Mouse (Mus musculus) naive thymus-derived CD4-positive, alpha-beta T cell, adult 5 months (primary cell): ENCODE measurements around the gene Olfr1393. TPM values are rescaled to one million over a fixed set of nuclear protein-coding genes. Genes with fewer than 3 reads are reported as not detected.

Experiments used
- polyA plus RNA-seq: library from polyadenylated mRNA; unstranded; fragments of 100-300 nt; shearing (Covaris generic); gene quantifications from one replicate; pipeline ENCODE4 v1.2.1, GENCODE M21; 2017

Gene Olfr1393
- polyA plus RNA-seq, result not detected

DNA sequence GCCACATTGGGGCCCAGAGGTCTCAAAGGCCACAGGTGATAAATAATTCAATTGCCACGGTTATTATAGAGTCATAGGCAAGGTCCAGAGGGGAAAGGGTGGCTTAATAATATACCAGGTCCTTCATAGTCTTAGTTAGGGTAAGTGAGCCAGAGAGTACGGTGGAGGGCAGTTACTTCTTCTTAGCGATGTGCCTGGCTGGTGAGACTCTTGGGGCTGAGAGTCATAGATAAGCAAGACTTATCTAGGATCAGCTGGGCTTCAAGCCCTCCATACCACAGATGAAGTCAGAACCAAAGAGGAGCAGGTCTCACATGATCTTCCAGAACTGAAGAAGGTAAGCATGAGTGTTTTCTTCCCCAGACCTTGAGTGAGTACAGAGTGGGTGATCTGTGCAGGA lies at the start of gene Olfr1393:
Olfr1393 (plus strand) TSS at position 83 of the 400 bp plus-strand sequence.

GRCm38 (mm10) chr11:49243727-49244594 lies 34.1 kb upstream of the Olfr1393 start, which contains the start of gene Mgat1:
Gene Mgat1 (plus strand): TSS chr11:49244191.

GRCm38 (mm10) chr11:49284982-49285381 lies 6.9 kb downstream of the Olfr1393 start, which contains the start of gene Olfr1392:
Gene Olfr1392 (plus strand): TSS chr11:49285282.

GRCm38 (mm10) chr11:49304441-49304840 lies 26.3 kb downstream of the Olfr1393 start, which contains the start of gene Olfr10:
Gene Olfr10 (plus strand): TSS chr11:49304741.

DNA sequence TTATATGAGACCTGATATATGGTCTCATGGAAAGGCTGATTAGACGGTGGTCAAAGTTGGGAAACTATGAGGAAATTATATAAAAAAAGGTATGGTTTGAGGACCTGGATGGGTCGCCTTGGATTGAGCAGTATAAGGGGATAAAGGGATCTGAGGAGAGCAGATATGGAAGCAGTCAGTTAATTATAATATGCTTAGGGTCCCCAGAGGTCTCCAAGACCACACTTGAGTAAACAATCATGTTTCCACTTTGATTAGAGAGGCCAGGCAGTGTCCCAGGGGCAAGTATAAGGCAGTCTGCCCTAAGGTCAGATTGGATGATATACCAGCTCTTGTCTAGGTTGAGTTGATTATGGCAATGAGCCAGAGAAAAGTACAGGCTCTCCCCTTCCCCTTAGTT lies 44.3 kb downstream of the Olfr1393 start, which contains the start of gene Olfr1391:
Olfr1391 (plus strand) TSS at position 301 of the 400 bp plus-strand sequence.

Other genes starting within 250 kb of the Olfr1393 start
- 92.8 TPM for gene 9930111J21Rik2, start 227.1 kb upstream of the Olfr1393 start, polyA plus RNA-seq
- gene Tgtp2, start 214.1 kb upstream of the Olfr1393 start, polyA plus RNA-seq, result 187 TPM
- 241 TPM for gene Ifi47, start 201.7 kb upstream of the Olfr1393 start, polyA plus RNA-seq
- gene Olfr1396, start 163.4 kb upstream of the Olfr1393 start, polyA plus RNA-seq, result 0.15 TPM
- not detected for gene Olfr1395, start 136.0 kb upstream of the Olfr1393 start, polyA plus RNA-seq
- gene Olfr1394, start 123.9 kb upstream of the Olfr1393 start, polyA plus RNA-seq, result not detected
- not detected for gene Btnl9, start 91.1 kb upstream of the Olfr1393 start, polyA plus RNA-seq
- gene Zfp62, start 75.0 kb upstream of the Olfr1393 start, polyA plus RNA-seq, result 57.7 TPM
- 28.7 TPM for gene Mgat1, start 34.1 kb upstream of the Olfr1393 start, polyA plus RNA-seq
- gene Olfr1392, start 7.0 kb downstream of the Olfr1393 start, polyA plus RNA-seq, result not detected
- gene Olfr10, start 26.4 kb downstream of the Olfr1393 start, polyA plus RNA-seq, result not detected
- gene Olfr1391, start 44.4 kb downstream of the Olfr1393 start, polyA plus RNA-seq, result not detected
- not detected for gene Olfr1390, start 56.9 kb downstream of the Olfr1393 start, polyA plus RNA-seq
- not detected for gene Olfr1389, start 144.8 kb downstream of the Olfr1393 start, polyA plus RNA-seq
- 0.15 TPM for gene Olfr1388, start 158.3 kb downstream of the Olfr1393 start, polyA plus RNA-seq
- not detected for gene Olfr1387, start 177.0 kb downstream of the Olfr1393 start, polyA plus RNA-seq
- not detected for gene Olfr1386, start 186.7 kb downstream of the Olfr1393 start, polyA plus RNA-seq
- gene Olfr1385, start 210.8 kb downstream of the Olfr1393 start, polyA plus RNA-seq, result 0.20 TPM
- not detected for gene Olfr1384, start 228.4 kb downstream of the Olfr1393 start, polyA plus RNA-seq
- not detected for gene Olfr1383, start 241.3 kb downstream of the Olfr1393 start, polyA plus RNA-seq
- gene Olfr1382, start 249.9 kb downstream of the Olfr1393 start, polyA plus RNA-seq, result not detected